Mouse (Mus musculus) cerebellum, adult 9-10 months (tissue): Measurements from ENCODE around the gene Racgap1.
A peak's percentile ranks its signal among the peaks of the same experiment; 100 is the strongest.

Source experiments
- DNase-seq: peaks from one replicate; pipeline ENCODE4 v3.0.0; 2022

Gene Racgap1

GRCm38 (mm10) chr15:99663964-99664599, 12.6 kb upstream of the Racgap1 start:
- peak; percentile 64 for DNase-seq

- DNase-seq = no peak
These were observed 10.9 kb upstream of the Racgap1 start for GRCm38 (mm10) chr15:99662371-99662770.

- DNase-seq = peak; percentile 87
These were observed 9.8 kb upstream of the Racgap1 start for GRCm38 (mm10) chr15:99661121-99661830.

DNA sequence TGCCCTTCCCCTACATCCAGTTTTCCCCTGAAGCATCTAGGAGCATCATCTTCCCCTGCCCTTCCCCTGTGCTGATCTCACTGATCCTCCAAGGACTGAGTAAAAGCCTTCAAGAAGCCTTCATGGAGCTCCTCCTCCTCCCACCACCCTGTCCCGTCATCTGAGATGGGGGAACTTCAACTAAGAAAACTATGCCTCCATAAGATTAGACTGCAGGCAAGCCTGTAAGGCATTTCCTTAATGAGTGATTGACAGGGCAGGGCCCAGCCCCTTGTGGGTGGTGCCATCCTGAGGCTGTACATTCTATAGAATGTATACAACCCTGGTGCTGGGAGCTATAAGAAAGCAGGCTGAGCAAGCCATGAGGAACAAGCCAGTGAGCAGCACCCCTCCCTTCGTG, 7.0 kb upstream of the Racgap1 start:
- DNase-seq = no peak

- no peak for DNase-seq
These were observed 4.5 kb upstream of the Racgap1 start for GRCm38 (mm10) chr15:99655956-99656355.

DNA sequence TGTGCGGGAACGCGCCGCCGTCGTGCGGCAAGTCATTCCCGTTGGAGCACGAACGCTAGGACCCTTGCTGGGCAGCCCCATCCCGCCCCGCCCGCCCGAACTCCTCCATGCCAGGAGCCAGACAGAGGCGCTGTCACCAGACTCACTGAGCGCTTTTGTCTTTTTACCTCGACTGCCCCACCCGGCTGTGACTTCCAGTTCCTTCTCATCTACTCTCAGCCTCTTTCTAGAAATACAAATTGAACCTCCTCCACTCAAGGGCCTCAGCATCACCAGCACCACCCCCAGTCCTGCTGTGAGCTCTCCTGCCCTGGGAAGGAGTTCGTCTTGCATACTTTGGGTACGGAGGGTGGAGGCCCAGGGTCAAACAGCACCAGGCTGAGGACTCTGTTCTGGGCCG, 2.4 kb upstream of the Racgap1 start:
- peak; percentile 27 for DNase-seq

GRCm38 (mm10) chr15:99653291-99653690, 1.8 kb upstream of the Racgap1 start:
- peak; percentile 48 for DNase-seq

GRCm38 (mm10) chr15:99651984-99652872, 772 bp upstream of the Racgap1 start:
- DNase-seq = no peak

DNA sequence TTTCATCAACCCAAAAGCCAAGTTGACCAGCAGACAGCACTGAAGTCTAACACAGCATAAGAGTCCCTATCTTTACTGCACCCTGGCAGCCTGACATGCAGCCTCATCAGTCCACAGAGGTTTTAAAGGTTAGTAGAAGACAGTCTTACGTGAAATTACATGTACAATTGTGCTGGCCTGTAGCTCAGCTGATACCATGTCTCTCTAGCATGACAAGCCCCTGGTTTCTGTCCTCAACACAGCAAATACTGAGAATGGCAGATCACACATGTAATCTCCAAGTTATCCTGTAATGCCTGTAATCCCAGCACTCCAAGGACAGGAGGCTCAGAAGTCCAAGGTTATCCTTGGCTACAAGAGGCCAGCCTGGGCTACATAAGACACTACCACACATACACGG, 1.2 kb downstream of the Racgap1 start:
- no peak for DNase-seq

DNA sequence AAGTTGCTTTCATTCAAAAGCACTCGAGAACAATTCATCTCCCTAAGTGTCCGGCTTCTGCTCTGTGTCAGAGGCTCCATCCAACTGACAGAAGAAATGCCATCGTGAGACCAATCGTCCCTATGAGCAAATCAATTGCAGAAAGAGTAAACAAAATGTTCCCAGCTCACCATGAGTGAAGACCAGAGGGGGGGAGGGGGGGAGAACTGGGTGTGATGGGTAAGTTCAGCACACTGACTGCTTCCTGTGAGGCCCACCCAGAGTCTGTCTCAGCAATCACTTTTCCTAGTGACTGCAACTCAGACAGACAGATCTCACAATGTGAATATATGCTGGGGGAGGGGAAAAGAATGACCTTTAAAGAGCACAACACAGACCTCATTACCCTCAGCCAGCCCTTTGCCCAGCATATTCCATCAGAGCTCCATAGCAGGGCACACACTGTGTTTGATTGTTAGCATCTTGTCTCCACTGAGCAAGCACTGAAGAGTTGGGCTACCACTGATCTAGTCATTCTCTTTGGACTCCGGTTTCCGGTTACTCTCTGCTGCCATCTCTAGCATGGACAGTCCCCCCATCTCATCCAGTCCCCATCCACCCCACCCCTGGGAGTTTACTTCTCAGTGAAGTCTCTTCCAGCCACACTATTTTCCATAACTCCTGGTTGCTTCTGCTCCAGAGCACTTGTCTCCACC, 2.2 kb downstream of the Racgap1 start:
- DNase-seq = peak; percentile 14

DNA sequence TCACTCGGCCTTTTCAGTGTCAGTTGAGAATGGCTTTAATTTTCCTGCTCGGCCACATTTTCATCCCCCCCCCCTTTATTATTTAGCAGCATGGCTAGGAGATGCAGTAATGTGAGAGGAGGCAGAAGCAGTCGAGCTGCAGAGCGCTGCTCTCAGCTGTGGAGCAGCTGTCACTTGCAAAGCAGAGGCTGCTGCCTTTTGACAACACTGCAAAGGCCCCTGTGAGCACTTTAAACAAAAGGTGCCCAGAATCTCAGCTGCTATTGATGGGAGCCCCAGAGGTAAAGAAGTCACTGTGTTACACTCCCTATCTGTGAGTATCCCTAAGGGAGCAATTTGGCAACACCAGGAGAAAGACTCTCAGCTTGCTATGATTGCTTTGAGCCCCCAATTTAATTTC, 3.1 kb downstream of the Racgap1 start:
- DNase-seq = peak; percentile 10

- peak; percentile 43 for DNase-seq
These were observed 6.7 kb downstream of the Racgap1 start for GRCm38 (mm10) chr15:99644776-99645175.

DNA sequence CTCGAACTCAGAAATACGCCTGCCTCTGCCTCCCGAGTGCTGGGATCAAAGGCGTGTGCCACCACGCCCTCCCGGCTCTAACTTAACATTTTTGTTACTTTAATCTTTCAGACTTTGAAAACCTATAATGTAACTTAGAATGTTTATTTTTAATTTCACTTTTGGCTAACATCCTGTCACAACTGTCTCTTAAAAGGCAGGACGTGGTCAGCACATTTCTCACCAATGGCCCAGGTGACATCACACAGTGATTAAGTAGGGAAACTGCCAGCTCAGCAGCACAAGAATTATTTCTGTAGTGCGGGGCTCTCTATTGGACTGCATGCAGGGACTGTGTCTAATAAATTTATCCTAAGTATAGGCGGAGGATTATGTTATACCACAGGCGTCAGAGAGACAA, 7.6 kb downstream of the Racgap1 start:
- no peak for DNase-seq

DNA sequence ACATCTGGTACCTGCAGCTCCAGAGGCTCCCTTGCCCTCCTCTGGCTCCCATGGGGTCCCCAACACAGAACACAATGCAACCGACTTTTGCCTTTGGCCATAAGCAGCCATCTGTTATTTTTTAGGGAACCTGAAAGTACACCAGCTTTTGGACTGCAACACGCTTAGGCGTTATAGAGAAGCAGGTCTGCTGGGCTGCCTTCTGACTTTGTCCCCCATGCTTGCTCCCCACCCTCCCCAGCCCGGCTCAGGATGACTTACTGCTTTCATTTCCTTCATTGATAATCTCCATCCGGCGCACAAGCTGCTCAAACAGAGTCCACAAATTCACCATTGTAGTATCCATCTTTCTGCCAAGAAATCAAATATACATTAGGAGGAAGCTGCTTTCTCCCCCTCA, 8.8 kb downstream of the Racgap1 start:
- no peak for DNase-seq

DNA sequence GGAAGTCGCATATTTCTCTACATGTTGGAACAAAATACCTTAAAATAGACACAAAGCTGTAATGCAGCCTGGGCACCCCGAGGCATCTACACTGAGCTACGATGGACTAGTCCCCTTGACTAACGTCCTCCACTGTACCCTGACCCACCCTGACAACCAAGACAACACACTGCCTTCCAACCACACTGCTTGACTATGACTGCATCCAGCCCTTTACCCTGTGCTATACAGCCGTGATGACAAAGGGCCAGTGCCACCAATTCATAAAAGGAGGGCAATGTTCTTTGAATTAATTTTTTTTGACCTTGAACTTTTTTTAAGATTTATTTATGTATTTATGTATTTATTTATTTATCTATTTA, 13.4 kb downstream of the Racgap1 start:
- DNase-seq = no peak

- no peak for DNase-seq
These were observed 13.9 kb downstream of the Racgap1 start for GRCm38 (mm10) chr15:99637405-99638123.

DNA sequence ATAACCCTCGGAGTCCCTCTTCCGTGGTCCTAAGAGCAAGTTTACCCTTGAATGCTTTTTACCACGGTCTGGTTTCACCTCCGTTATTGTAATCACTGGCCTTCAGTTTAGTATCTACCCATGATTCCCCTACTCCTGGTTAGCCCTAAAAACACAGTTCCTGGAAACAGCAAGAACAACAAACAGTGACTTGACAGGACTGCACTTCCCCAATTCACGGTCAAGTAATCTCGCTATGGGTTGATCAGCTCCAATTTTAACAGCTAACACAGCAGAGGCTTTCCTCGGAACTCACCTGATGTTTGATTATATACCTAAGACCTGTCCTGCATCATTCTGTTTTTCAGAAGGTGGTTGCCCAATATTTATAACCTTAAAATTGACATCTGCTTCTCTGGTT, 16.8 kb downstream of the Racgap1 start:
- DNase-seq = no peak

DNA sequence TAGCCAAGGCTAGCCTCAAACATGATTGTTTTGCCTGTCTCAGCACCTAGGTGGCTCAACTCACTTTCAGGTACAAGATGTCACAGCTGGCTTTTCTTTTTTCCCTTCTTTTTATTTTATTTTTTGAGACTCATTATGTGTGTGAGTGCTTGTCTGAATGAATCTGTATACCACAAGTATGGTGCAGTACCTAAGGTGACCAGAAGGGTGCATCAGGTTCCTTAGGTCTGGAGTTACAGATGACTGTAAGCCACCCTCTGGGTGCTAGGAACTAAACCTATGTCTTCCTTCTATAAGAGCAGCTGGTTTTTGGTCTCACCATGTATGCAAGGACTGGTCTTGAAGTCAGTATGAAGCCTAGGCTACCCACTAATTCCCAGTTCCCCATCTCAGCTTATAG, 19.8 kb downstream of the Racgap1 start:
- no peak for DNase-seq

- DNase-seq = no peak
These were observed 29.4 kb downstream of the Racgap1 start for GRCm38 (mm10) chr15:99622063-99622462.

DNA sequence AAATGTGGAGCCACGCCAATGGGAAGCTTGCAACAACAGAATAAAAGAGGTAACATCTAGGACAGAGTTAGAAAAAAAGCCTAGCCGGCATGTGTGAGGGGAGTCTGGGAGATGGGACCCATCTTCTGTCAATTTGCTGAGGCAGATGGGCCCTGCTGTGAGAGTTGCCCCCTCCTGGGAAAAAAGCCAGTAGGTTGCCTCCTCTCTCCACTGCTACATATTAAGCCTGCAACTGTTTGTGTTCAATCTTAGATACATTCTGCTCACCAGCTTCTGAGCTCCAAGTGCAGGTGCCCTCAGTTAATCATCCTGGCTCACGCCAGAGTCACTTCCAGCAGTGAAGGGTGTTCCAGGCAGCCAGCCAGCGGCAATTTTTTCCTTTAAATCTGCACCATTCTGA, 31.6 kb downstream of the Racgap1 start:
- DNase-seq = no peak

- no peak for DNase-seq
These were observed 32.9 kb downstream of the Racgap1 start for GRCm38 (mm10) chr15:99618595-99618994.

DNA sequence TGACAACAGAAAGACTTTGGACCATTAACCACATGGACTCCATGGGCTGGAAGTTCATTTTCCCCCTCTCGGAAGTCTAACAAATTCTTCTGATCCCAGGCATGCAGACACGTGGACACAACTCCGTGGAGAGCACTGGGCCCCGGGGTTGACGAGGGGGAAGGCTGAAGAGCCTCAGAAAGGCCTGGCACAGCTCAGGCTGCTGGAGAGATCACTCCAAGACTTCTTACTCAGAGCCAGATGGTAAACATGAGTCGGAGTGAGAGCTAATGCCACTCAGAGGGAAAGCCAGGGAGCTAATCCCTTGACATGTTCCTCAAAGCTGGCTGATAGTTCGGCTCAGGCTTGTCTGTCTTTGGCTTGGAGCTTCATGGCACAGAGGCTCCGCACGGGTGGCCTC, 36.2 kb downstream of the Racgap1 start:
- DNase-seq = no peak

- DNase-seq = no peak
These were observed 36.7 kb downstream of the Racgap1 start for GRCm38 (mm10) chr15:99614753-99615152.
